Mouse (Mus musculus): Measurements from ENCODE around the gene Creb3l1. TPM values are rescaled to one million over a fixed set of nuclear protein-coding genes. Genes with fewer than 3 reads are reported as not detected.

Gene Creb3l1
- polyA plus RNA-seq, 1 experiment = 3.1 TPM

- H3K27me3 ChIP-seq (ENCODE audit: control insufficient read depth, insufficient read depth, low read length) = no peaks in the 10 kb centered on the region
- no peak for TF ChIP-seq CTCF (IDR thresholded peaks at IDR 0.05; ENCODE audit: control insufficient read depth, insufficient read depth, insufficient replicate concordance, low read depth, low read length)
- no peak for TF ChIP-seq POLR2A (IDR thresholded peaks at IDR 0.05; ENCODE audit: control insufficient read depth, low read depth, low read length)
- H3K27ac ChIP-seq (ENCODE audit: control insufficient read depth, insufficient read depth, low read depth, low read length) = no peak overlapping the region
- no peaks in the 10 kb centered on the region for H3K4me1 ChIP-seq (ENCODE audit: control insufficient read depth, insufficient read depth, low read length)
- H3K4me3 ChIP-seq (ENCODE audit: control insufficient read depth, low read depth, low read length) = no peak overlapping the region
- H3K36me3 ChIP-seq (ENCODE audit: control insufficient read depth, insufficient read depth, low read length) = no peaks in the 10 kb centered on the region
Measured at GRCm38 (mm10) chr2:91939303-91939935, 84.9 kb downstream of the Creb3l1 start.

- Histone ChIP-seq H3K4me1 (ENCODE audit: control insufficient read depth, insufficient read depth, low read length) (peaks cover 6% of the 10 kb centered on the region), H3K36me3 (ENCODE audit: control insufficient read depth, insufficient read depth, low read length) (no peaks in the 10 kb centered on the region), H3K4me3 (ENCODE audit: control insufficient read depth, low read depth, low read length) (no peak overlapping the region), H3K27me3 (ENCODE audit: control insufficient read depth, insufficient read depth, low read length) (no peaks in the 10 kb centered on the region), H3K27ac (ENCODE audit: control insufficient read depth, insufficient read depth, low read depth, low read length) (no peak overlapping the region)
- TF ChIP-seq POLR2A (IDR thresholded peaks at IDR 0.05; ENCODE audit: control insufficient read depth, low read depth, low read length) (no peak), CTCF (IDR thresholded peaks at IDR 0.05; ENCODE audit: control insufficient read depth, insufficient read depth, insufficient replicate concordance, low read depth, low read length) (no peak)
Measured at GRCm38 (mm10) chr2:91936154-91936553, 88.1 kb downstream of the Creb3l1 start.

- no peaks in the 10 kb centered on the region for H3K36me3 ChIP-seq (ENCODE audit: control insufficient read depth, insufficient read depth, low read length)
- no peak overlapping the region for H3K4me3 ChIP-seq (ENCODE audit: control insufficient read depth, low read depth, low read length)
- TF ChIP-seq POLR2A (IDR thresholded peaks at IDR 0.05; ENCODE audit: control insufficient read depth, low read depth, low read length) = no peak
- TF ChIP-seq CTCF (IDR thresholded peaks at IDR 0.05; ENCODE audit: control insufficient read depth, insufficient read depth, insufficient replicate concordance, low read depth, low read length) = no peak
- no peak overlapping the region for H3K27ac ChIP-seq (ENCODE audit: control insufficient read depth, insufficient read depth, low read depth, low read length)
- H3K27me3 ChIP-seq (ENCODE audit: control insufficient read depth, insufficient read depth, low read length) = no peaks in the 10 kb centered on the region
- H3K4me1 ChIP-seq (ENCODE audit: control insufficient read depth, insufficient read depth, low read length) = peaks cover 13% of the 10 kb centered on the region
Measured at GRCm38 (mm10) chr2:91934826-91935525, 89.3 kb downstream of the Creb3l1 start.

GRCm38 (mm10) chr2:91934016-91934415 lies 90.3 kb downstream of the Creb3l1 start:
- H3K27me3 ChIP-seq (ENCODE audit: control insufficient read depth, insufficient read depth, low read length) = no peaks in the 10 kb centered on the region
- no peak overlapping the region for H3K27ac ChIP-seq (ENCODE audit: control insufficient read depth, insufficient read depth, low read depth, low read length)
- no peaks in the 10 kb centered on the region for H3K36me3 ChIP-seq (ENCODE audit: control insufficient read depth, insufficient read depth, low read length)
- no peak for TF ChIP-seq POLR2A (IDR thresholded peaks at IDR 0.05; ENCODE audit: control insufficient read depth, low read depth, low read length)
- no peak for TF ChIP-seq CTCF (IDR thresholded peaks at IDR 0.05; ENCODE audit: control insufficient read depth, insufficient read depth, insufficient replicate concordance, low read depth, low read length)
- peaks cover 16% of the 10 kb centered on the region for H3K4me1 ChIP-seq (ENCODE audit: control insufficient read depth, insufficient read depth, low read length)
- no peak overlapping the region for H3K4me3 ChIP-seq (ENCODE audit: control insufficient read depth, low read depth, low read length)

GRCm38 (mm10) chr2:91933471-91933870 lies 90.8 kb downstream of the Creb3l1 start:
- no peaks in the 10 kb centered on the region for H3K27me3 ChIP-seq (ENCODE audit: control insufficient read depth, insufficient read depth, low read length)
- H3K27ac ChIP-seq (ENCODE audit: control insufficient read depth, insufficient read depth, low read depth, low read length) = no peak overlapping the region
- peaks cover 16% of the 10 kb centered on the region for H3K4me1 ChIP-seq (ENCODE audit: control insufficient read depth, insufficient read depth, low read length)
- no peak overlapping the region for H3K4me3 ChIP-seq (ENCODE audit: control insufficient read depth, low read depth, low read length)
- no peaks in the 10 kb centered on the region for H3K36me3 ChIP-seq (ENCODE audit: control insufficient read depth, insufficient read depth, low read length)
- TF ChIP-seq POLR2A (IDR thresholded peaks at IDR 0.05; ENCODE audit: control insufficient read depth, low read depth, low read length) (no peak), CTCF (IDR thresholded peaks at IDR 0.05; ENCODE audit: control insufficient read depth, insufficient read depth, insufficient replicate concordance, low read depth, low read length) (no peak)

GRCm38 (mm10) chr2:91932737-91933350 lies 91.5 kb downstream of the Creb3l1 start:
- TF ChIP-seq CTCF (IDR thresholded peaks at IDR 0.05; ENCODE audit: control insufficient read depth, insufficient read depth, insufficient replicate concordance, low read depth, low read length) (no peak), POLR2A (IDR thresholded peaks at IDR 0.05; ENCODE audit: control insufficient read depth, low read depth, low read length) (no peak)
- Histone ChIP-seq H3K27me3 (ENCODE audit: control insufficient read depth, insufficient read depth, low read length) (no peaks in the 10 kb centered on the region), H3K4me1 (ENCODE audit: control insufficient read depth, insufficient read depth, low read length) (peaks cover 16% of the 10 kb centered on the region), H3K4me3 (ENCODE audit: control insufficient read depth, low read depth, low read length) (no peak overlapping the region), H3K36me3 (ENCODE audit: control insufficient read depth, insufficient read depth, low read length) (no peaks in the 10 kb centered on the region), H3K27ac (ENCODE audit: control insufficient read depth, insufficient read depth, low read depth, low read length) (no peak overlapping the region)

Other genes with a start within 250 kb of the Creb3l1 start
- 20.3 and 23.6 TPM in 2 replicates for gene Chrm4, start 97.3 kb downstream of the Creb3l1 start, polyA plus RNA-seq (2012; rRNA removed)
- 9.6 TPM in 2 replicates for gene Mdk, start 92.2 kb downstream of the Creb3l1 start, polyA plus RNA-seq (2012; rRNA removed)
- gene Gm9821, start 78.8 kb downstream of the Creb3l1 start, polyA plus RNA-seq (2012; rRNA removed) = not detected in 2 replicates
- 14.2 and 14.3 TPM in 2 replicates for gene Dgkz, start 48.6 kb downstream of the Creb3l1 start, polyA plus RNA-seq (2012; rRNA removed)
- gene Phf21a, start 68.6 kb upstream of the Creb3l1 start, polyA plus RNA-seq (2012; rRNA removed) = 68.2 and 78.4 TPM in 2 replicates